Mouse (Mus musculus) spleen, adult 12 weeks (tissue): ENCODE measurements around the gene Radil.

Source experiments
- DNase-seq: peaks from one replicate; pipeline ENCODE4 v3.0.0; 2022; ENCODE audit warnings: low spot score

Radil gene

DNA sequence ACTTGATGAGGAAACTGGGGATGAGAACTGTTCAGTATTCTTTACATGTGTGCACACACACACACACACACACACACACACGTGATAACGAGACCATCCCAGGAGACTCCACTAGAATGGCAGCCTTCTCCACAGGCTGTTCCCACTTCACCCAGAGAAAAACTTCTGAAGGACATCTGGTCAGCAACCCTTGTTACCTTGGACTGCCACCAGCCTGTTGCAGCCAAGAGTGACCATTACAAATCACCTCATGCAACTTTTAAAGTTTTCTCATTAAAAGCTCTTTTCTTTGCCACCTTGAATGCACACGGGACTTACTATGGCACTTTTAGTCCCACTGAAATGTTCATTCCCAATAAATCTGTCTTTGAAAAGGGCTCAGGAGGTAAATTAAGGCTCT is 13.6 kb downstream of the Radil start:
- DNase-seq: no peak

DNA sequence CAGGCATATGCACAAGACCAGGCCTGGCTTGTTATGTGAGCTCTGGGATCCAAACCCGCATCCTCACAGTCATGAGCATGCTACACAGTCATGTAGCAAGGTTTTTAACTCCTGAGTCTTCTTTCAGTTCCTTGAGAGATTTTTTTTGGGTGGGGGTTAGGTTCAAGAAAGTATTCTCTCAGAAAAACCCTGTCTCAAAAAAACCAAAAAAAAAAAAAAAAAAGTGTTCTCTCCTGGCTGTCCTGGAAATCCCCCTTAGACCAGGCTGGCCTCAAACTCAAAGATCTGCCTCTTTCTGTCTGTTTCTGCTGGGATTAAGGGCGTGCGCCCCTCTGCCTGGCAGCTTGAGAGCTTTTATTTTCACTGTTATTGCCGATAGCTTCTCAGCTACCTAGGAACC is 15.5 kb downstream of the Radil start:
- DNase-seq: no peak

DNA sequence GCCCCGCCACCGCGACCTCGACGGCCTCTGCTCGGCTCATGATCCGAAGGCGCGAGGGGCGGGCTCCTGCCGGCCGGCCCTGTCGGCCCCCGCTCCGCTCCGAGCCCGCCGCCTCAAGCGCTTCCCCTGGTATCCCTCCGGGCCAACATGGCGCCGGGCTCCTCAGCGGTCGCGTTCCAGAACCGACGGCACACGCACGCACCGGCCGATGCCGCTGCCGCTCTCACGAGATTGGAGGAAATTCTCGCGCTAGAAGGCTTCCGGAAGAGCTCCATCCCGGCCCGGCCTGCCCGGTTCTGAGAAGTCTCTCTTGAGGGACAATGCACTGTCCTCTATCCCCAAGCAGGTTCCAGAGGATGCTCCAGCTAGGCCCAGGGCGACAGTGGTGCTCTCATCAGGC is 21.0 kb downstream of the Radil start, which contains the start of gene Papolb:
Papolb (minus strand) TSS at position 162 of the 400 bp plus-strand sequence.
- no peak for DNase-seq

DNA sequence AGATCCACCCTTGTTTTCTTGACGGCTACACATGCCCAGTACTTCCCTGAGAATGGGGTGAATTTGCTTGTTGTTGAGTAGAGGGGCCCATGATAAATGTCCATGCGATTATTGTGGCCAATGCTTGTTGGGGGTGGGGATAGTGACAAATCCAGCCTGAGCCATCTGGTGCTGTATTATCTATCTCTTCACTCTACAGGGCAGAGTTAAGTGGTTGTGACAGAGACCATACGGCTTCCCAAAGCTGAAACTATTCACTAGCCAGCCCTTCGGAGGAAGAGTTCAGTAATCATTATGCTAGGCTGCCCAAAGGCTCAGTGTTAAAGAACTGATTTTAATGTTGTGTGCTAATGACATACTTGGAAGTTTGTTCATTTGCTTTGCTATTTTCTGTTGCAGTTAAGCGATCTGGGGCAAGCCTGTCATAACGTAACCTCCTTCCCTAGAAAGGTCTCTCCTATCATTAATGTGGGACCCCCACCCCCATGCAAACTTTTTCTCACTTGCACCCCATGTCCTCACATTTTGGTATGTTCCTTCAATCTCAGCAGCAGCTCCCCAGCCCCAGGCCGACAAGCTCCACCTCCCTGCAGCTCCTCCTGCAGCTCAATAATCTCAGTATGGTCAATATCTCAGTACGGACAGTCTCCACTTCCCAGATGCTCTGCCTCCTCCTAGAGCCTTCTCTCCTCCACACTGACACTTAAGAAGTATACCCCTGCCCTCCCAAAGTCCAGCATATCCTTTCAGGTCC is 26.0 kb downstream of the Radil start:
- no peak for DNase-seq

DNA sequence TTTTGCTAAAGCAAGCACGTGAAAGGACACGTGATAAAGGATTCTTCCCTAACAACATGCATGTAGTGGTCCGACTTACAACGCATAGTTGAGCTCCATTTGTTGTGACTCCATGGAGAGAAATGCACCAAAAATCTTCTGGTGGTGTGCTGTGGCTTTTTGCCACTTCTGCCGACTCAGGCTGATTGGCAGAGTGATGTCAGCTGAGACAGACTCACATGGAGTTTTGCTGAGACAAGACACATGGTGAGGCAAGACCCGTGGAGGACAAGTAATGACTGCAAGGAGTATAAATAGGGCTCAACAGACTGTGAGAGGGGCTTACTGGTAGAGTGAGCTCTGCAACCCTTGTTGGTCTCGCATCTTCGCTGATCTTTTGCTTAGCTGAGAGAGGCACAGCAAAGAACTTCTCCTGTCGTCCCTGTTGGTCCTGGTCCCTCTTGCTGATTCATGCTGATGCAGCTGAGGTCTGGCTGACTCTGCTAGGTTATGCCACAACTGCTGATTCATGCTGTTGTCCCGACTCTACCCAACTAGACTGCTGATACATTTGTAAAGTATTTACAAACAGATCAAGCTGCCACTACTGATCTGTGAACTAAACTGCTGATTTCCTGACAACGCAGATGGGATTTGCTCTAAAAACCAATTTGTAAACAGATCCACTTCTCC is 29.6 kb downstream of the Radil start:
- peak; percentile 6 for DNase-seq

DNA sequence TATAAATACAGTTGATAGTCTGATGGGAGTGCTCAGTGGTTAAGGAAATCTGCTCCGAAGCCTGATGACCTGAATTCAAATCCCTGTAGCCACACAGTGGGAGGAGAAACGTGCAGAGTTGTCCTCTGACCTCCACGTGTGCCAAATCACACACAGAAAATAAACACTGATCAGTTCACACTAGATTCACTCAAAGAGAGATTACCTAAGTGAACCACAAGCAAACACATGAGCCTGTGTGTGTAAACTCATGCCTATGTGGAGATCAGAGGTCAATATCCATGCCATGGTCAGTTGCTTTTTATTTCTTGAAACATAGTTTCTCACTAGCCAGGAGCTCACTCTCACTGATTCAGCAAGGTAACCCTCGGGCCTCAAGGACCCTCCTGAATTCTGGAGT is 30.5 kb downstream of the Radil start:
- DNase-seq: no peak

DNA sequence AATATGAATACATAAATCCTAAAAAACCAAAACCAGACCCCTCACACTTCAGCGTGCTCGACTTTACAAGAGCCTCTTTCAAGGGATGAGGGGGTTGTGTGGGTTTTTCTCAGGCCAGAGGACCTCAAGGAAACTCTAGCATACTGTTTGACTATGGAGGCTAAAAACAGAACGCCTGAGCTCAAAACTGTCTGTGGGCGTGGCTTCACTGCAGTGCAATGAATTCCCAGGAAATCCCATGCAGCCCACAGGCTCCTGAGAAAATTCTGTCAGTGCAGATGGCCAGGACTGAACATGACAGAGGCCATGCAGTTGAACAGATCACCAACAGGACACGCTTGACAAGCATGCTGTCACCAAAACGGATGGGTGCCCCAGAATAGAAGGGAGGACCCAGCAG is 31.9 kb downstream of the Radil start:
- no peak for DNase-seq

DNA sequence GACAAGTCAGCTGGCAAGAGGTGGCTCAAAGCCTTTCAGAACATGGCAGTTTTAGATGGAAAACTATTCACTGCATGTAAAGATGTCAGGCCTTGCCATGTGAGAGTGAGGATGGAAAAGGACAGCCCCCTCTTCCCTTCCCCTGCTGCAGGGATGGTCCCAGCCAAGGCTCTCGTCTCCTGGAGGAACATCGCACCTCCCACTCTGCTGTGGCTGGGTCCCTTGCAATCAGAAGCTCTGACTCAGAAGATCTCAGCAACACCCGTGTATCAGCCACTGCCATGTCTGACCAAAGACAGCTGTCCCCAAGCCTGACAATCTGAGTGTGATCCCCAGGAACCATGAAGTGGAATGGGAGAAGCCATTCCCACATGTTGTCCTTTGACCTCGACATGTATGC is 38.8 kb downstream of the Radil start:
- DNase-seq: no peak

DNA sequence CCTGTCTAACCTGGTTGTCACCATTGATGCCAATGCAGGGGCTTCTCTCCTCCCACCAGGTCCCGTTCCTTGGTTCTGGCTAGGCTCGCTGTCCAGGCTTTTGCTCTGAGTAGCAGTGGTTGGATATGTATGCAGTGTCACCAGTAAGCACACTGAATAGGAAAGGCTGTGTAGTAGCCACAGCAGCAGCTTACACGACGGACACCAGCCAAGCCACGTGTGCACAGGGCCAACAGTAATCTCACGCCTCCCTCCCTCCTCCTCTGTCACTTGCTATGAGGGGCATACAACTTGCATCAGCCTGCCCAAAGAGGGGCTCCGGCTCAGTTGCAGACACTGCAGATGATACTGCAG is 40.9 kb downstream of the Radil start:
- no peak for DNase-seq

DNA sequence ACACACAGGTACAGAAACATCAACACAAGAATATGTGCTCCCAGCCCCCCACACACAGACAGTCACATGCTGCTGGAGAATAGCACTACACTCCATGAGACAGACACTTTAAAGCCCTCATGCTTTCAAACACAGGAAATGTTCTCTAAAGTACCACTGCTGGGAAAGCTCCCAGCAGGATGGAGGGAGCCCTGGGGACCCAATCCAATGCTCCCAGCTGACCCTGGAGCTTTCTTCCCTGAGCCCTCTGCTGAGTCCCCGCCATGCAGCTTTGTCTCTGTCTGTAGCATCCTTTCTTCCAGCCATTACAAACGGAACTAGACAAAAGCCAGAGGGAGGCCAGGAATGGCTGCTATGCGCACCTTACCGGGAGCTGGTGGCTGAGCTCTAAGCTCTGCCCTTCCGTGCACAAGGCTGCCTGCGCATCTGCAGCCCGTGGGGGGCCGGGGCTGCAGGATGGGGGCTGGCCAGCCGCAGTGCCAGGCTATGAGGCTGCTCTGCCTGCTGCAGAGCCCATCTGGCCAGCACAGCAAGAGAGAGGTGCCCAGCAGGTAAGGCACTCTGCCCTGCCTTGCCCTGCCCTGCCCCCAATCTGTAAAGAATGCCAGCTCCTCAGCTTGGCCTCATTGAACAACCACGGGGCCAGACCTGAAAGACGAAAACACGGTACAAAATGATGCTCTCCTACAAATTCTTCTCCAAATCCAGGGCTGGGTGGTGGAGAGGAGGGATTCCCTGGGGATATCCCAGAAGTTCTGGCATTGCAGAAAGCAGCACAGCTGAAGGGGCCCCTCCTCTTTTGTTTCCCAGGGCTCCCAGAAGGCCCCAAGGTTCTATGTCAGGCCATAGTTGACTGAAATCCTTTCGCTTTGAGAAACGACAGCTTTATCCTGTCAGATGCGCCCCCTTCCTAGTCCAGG is 41.5 kb downstream of the Radil start:
- DNase-seq: no peak

DNA sequence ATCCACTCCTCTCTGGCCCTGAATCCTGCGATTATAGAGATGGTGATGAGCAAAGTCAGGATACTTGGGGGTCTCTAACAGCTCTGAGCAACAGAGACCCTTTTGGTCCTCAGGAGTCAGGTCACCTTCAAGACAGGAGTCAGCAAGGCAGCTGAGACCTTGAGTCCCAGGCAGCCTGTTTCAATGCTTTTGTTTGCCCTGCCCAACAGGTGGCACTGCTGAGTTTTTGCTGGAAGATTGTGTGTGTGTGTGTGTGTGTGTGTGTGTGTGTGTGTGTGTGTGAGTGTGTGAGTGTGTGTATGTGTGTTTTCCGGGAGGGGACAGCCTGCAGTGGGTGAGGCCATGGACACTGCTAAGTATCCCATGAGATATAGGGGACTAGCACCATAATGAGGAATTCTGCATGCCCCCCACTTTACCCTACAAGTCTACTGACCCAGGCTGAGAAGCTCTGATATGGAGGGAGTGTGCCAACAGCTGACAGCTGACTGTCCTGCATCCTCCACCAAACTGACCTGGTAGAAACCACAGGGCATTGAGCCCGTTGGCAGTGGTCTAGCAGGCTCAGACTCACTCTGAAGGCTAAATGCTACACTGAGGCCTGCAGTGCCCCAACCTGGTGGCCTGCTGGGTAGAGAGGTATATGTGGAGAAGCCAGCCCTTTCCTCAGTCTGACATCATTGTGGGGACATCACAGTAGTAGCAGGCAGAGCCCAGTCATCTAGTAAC is 45.0 kb downstream of the Radil start:
- no peak for DNase-seq

DNA sequence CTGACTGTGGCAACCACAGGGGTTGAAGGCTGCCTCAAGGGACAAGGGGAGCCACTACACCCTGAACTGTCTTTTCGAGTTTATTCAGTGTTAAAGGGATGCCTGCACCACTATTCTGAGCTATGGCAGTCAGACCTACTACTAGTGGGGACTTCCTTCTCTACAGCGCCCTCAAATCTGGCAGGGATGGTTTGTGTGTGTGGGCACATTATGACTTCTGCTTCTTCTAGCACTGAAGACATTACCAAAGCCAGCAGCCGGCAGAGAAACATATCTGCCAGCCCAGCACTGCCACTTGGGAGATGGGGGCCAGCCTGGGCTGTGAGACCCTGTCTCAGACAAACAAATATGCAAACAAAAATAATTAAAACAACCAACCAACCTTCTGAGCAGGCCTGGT is 46.7 kb downstream of the Radil start:
- no peak for DNase-seq

DNA sequence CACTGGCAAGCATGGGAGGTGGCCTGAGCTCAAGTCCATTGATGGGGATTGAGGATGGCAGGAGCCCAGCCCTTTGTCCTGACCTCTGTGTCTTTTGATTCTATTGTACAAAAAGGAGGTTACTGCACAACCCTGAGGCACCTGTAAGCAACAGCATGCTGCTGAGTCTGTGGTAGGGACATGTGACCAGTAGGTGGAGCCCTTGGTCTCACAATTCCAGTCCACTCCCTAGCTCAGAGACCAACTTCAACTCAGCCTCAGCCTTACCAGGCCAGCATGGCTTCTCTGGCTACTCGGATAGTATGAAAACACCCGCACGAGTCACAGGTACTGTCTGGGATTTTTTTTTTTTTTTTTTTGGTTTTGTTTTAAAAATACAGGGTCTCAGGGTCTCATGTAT is 48.5 kb downstream of the Radil start:
- peak; percentile 31 for DNase-seq

DNA sequence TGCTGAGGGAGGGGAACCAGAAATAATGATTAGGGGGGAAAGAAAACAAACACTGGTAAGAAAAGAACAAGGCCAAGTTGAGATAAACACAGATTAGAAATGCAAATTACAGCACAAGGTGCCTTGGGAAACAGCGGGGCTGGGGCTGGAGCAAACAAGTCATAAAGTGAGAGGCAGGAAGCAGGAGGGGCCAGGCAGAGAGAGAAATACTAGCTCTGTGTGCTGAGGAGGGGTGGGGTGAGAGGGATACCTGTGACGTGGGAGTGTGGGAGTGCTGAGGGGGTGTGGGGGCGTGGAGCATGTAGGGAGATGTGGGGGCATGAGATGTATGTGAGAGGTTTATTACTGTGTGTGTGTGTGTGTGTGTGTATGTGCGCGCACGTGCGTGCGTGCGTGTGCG is 50.0 kb downstream of the Radil start:
- no peak for DNase-seq

DNA sequence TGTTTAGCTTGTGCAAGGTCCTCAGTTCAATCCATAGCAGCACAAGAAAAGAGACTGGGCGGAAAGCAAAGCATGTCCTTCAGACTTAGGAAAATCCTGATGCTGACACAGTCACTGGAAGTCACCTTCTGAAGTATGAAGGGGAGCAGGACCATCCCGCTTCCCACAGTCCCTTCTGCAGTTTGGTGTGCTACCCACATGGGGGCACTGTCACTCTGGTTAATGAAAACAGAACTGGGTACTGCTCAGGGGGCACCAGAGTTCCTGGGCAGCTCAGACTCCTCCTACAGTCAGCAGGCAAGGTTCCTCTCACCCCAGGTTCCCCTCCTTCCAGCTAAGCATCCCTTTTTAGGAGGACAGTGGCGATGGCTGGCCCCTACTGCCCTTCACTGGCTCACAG is 51.9 kb downstream of the Radil start:
- no peak for DNase-seq

DNA sequence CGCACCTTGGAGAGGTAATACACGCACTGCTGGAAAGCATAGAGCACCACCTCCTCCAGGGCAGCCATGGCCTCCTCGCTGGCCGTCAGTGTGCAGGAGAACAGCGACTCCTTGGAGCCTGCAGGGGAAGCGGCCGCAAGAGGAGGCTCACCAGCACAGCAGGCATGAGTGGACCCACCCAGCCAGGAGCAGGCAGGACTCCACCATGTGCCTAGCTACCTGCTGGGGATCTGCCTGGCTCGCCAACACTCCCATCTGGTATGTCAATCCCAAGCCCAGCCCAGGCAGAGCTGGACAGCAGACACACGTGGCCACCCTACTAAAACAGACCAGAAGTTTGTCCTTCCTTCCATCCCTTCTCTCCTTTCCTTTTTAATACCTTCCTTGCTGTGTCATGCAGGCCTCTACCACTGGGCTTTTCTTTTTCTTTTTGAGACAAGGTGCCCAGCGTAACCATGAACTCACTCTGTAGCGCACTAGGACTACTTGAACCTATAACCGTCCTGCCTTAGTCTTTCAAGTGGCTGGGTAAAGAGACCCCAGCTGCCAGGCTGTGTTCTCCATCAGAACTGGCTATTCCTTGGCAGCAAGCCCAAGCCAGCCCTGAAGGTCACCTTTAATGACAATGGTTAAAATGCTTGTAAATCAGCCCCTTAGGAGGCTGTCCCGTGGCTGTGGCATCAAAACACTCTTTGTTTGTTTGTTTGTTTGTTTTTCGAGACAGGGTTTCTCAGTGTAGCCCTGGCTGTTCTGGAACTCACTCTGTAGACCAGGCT is 55.4 kb downstream of the Radil start:
- DNase-seq: no peak

DNA sequence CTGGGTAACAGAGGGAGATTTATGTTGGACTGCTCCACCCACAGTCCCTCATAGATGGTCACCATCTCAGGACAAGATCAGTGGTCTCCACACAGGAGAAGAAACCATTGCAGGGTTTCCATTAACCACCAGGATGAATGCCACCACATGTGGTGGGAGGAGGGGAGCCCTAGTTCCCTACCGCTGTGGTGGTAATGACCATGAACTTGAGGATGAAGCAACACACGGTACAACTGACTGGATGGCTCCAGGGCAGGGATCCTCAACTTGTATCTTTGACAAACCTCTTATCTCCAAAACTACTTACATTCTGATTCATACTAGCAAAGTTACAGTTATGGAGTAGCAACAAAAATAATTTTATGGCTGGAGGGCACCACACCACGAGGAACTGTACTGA is 57.6 kb downstream of the Radil start:
- no peak for DNase-seq

DNA sequence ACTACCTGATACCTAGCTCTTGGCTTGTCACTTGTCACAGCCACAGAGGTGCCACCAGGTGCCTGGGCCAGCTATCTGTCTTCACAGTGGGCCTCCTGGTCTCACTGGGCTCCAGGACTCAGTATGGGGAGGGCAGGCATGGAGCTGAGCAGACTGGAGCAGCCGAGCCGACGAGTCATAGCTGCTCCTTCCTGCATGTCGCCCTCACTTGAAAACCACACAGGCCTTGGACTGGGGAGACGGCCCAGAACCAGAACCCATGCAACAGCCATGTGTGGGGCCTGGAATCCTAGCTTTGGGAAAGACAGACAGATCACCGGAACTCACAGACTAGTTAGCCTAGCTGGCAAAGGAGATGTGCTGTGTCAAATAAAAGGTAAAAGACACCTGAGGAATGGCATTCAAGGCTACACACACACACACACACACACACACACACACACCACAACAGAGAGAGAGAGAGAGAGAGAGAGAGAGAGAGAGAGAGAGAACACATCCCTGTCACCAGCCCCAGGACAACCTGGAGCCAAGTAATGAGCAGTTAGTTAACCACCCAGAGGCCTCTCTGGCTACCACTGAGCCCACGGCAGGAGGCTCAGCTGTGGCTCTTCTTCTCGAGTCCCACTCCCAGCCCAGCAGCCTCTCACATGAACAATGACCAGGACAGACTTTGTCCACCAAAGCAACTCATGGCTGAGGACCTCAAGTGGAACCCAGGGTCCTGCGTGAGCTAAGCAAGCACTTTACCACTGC is 60.8 kb downstream of the Radil start:
- DNase-seq: no peak

DNA sequence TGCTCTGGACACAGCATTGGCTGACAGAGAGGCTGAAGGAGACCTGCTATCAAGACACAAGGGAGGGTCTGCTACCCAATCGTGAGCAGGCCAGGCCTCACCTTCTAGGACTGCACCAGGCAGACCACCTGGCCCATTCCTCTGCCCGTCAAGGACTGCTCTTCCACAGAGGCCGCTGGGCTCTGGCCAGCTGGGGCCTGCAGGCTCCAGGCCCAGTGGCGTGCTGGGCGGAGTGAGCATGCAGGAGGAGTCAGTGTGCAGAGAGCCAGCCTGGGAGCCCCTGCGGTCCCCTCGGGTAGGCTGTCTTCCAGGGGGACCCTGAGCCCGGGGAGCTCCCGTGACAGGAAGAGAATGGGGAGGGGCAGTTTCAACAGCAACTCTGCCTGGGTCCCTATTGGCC is 64.2 kb downstream of the Radil start:
- no peak for DNase-seq

DNA sequence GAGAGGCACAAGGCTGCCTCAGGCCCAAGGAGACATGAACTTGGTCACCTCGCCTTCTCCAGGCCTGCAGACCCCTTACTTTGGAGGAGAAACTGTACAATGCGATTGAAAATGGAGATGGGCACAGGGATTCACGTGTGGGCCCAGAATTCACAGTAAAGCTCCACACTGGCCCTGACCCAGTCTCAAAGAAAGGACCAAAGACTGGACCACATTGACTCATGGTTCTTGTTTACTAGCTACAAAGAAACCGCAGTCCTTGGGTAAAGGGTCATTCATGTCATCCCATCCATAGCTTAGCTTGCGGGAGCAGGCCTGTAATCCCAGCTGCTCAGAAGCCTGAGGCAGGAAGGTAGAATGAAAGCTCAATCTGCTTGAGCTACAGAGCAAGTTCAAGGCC is 67.3 kb downstream of the Radil start:
- DNase-seq: no peak

DNA sequence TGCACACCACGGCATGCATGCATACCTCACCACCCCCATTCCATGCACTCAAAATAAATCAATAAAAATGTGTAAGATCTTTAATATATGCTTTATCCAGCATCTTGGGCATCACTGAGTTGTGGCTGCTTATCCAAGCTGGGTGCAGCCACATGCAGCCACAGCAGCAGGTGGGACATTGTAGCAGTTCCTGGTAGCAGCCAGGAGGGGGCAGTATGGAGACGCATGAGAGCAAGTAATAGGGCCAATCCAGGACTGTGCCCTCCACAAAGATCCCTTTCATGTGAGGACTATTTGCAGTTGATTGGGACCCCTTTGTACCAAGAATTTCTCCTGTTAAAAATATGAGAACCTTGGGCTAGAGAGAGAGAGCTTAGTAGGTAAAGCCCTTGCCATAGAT is 68.4 kb downstream of the Radil start:
- DNase-seq: peak; percentile 30
